1 mouse cellular context compared by ENCODE assay signal in genomic region chr11:97427794-97428725, GRCm38 (mm10).
A peak's percentile ranks its signal among the peaks of the same experiment; 100 is the strongest.
TF ChIP-seq lines count a peak whose summit lies in the region.

No protein-coding gene starts in this region.

TF ChIP-seq in MEL, 35 proteins besides CTCF, POLR2A, EP300 and RAD21 (continued from another document):
- TF ChIP-seq MEF2A (IDR thresholded peaks at IDR 0.05; ENCODE audit: extremely low read depth, insufficient replicate concordance, low read depth, low read length, poor library complexity, severe bottlenecking) = no peak
- no peak for TF ChIP-seq CHD2 (IDR thresholded peaks at IDR 0.05; ENCODE audit: low read length)
- TF ChIP-seq MAZ (IDR thresholded peaks at IDR 0.05; ENCODE audit: low read depth, low read length) = peak; percentile 73; the same call in 1 of the 2 replicates
- TF ChIP-seq USF2 (IDR thresholded peaks at IDR 0.05; ENCODE audit: borderline replicate concordance in 1 of 2, insufficient read depth in 1 of 2, low read depth in 1 of 2, low read length in 2 of 2) = no peak
- peak; percentile 81 for TF ChIP-seq TBP (IDR thresholded peaks at IDR 0.05; ENCODE audit: low read depth, low read length)
- no peak for TF ChIP-seq UBTF (IDR thresholded peaks at IDR 0.05; ENCODE audit: borderline replicate concordance, insufficient read depth, low read depth, low read length)
- TF ChIP-seq SIN3A (IDR thresholded peaks at IDR 0.05; ENCODE audit: low read length) = peak; percentile 58
- TF ChIP-seq MYC (IDR thresholded peaks at IDR 0.05; ENCODE audit: low read depth, low read length) = no peak
- TF ChIP-seq POLR2AphosphoS5 (IDR thresholded peaks at IDR 0.05; ENCODE audit: borderline replicate concordance, low read depth, low read length) = no peak
- peak; percentile 56; the same call in 1 of the 2 replicates for TF ChIP-seq ETS1 (IDR thresholded peaks at IDR 0.05; ENCODE audit: low read depth, low read length)
- TF ChIP-seq GATA1 (IDR thresholded peaks at IDR 0.05; ENCODE audit: low read depth, low read length) = peak; percentile 64
- no peak for TF ChIP-seq RCOR1 (IDR thresholded peaks at IDR 0.05; ENCODE audit: low read depth, low read length)
